Mouse (Mus musculus) midbrain, embryonic 16.5 days (tissue): Measurements from ENCODE around the gene Wdr95. TPM values are rescaled to one million over a fixed set of nuclear protein-coding genes. Genes with fewer than 3 reads are reported as not detected.

Experiments
- ATAC-seq: fragments of 200-750 bp; cut with Nextera tagmentation; 2 replicates; pipeline ENCODE4 v1.8.0; 2017; ENCODE audit warnings: moderate TSS enrichment
- H3K27ac ChIP-seq: fragments of 300-500 bp; sonication (generic); 2 replicates; pipeline ENCODE4 v1.5.1; 2014; ENCODE audit warnings: mild to moderate bottlenecking, low read length, mixed read lengths
- H3K27me3 ChIP-seq: fragments of 300-500 bp; sonication (generic); 2 replicates; pipeline ENCODE4 v1.6.1; 2014; ENCODE audit warnings: low read depth, low read length, mixed read lengths; ENCODE audit not compliant: control insufficient read depth, insufficient read depth
- H3K36me3 ChIP-seq: fragments of 300-500 bp; sonication (generic); 2 replicates; pipeline ENCODE4 v1.6.1; 2014; ENCODE audit warnings: mild to moderate bottlenecking, low read length, moderate library complexity, mixed read lengths; ENCODE audit not compliant: control insufficient read depth, insufficient read depth
- H3K4me1 ChIP-seq: fragments of 300-500 bp; sonication (generic); 2 replicates; pipeline ENCODE4 v1.6.1; 2014; ENCODE audit warnings: mild to moderate bottlenecking, low read length, mixed read lengths; ENCODE audit not compliant: control insufficient read depth, insufficient read depth
- H3K4me2 ChIP-seq: fragments of 300-500 bp; sonication (generic); 2 replicates; pipeline ENCODE4 v1.6.1; 2014; ENCODE audit warnings: mild to moderate bottlenecking, low read length, mixed read lengths
- H3K4me3 ChIP-seq: fragments of 300-500 bp; sonication (generic); 2 replicates; pipeline ENCODE4 v1.5.1; 2014; ENCODE audit warnings: low read depth, mild to moderate bottlenecking, low read length, moderate library complexity, mixed read lengths
- H3K9ac ChIP-seq: fragments of 300-500 bp; sonication (generic); 2 replicates; pipeline ENCODE4 v1.6.1; 2014; ENCODE audit warnings: low read depth, low read length, mixed read lengths
- H3K9me3 ChIP-seq: fragments of 300-500 bp; sonication (generic); replicated peaks from 2 replicates; pipeline ENCODE4 v1.6.1; 2014; ENCODE audit warnings: mild to moderate bottlenecking, low read length, mixed read lengths; ENCODE audit not compliant: control insufficient read depth, poor library complexity, severe bottlenecking
- whole genome bisulfite sequencing: fragments of 180-500 bp; shearing (Covaris S2); extraction: QIAGEN DNeasy Blood & Tissue Kit; methylation state at CpG from one replicate; pipeline ENCODE4 v1.1.7; 2014; 5-methylcytosine and 5-hydroxymethylcytosine counted together
- polyA plus RNA-seq: library from polyadenylated mRNA; unstranded; fragments of >200 nt; fragmentation: Nextera tagmentation; extraction: Ambion mirVana; gene quantifications from 2 replicates; pipeline ENCODE4 v1.2.1, GENCODE M21; 2015

Wdr95 gene
- polyA plus RNA-seq, 1 experiment from 2014 or later, result 0.33 TPM

DNA sequence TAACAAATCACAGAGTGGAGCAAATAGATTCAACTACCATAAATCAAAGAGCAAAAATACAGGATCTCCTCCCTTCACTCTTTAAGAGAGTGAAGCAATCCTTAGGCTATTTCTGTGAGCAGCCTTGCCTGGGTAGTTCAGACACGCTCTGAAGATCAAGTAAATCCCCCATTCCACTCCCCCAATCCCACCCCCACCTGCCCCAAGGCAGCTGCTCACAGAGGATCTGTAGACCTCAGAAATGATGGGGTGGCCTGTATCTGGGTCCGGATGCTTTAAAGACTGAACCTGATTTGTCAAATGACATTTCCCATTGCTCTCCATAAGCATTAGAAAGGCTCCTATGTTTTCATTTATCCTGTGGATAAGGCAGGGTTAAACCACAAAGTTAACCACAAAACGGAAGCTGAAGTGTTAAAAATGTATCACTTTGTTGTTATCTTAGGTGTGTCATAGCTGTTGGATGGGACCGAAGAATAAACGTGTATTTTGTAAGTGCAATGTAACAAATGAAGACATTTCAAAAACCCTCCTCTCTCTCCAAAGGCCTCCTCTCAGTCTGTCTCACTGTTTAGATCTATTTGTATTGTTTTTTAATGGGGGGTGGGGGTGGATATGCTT, 54.3 kb downstream of the Wdr95 start:
- WGBS, result 58% methylated on average over 5 of the region's 5 CpGs
- ATAC-seq, result no peak

DNA sequence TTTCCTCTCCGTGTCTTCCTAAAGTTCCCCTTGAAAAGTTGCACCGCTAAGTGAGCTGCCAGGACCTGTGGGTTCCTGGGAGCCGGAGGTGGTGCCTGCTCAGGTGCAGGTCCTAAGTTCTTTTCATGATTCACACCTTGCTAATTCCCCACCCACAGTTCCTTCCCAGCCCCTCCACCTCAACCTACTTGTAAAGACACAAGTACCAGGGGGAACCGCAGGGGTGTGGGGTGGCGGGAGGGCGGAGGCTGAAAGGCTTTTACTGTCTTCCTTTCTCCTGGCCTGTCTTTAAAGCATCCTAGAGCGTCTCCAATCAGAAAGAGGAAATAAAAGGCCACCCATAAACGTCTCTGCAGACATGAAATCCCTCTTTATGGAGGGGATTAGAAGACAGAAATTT, 55.0 kb downstream of the Wdr95 start:
- Histone ChIP-seq H3K9me3 (no peaks in the 10 kb centered on the region), H3K27ac (peak overlapping the region; percentile 23; the same call in 1 of the 2 replicates), H3K4me2 (no peak overlapping the region)

More for the DNA sequence above, 54.3 kb downstream of the Wdr95 start:
- H3K36me3 ChIP-seq, result no peaks in the 10 kb centered on the region
- no peak overlapping the region for H3K4me3 ChIP-seq
- H3K9ac ChIP-seq, result no peak overlapping the region
- peaks cover 3% of the 10 kb centered on the region for H3K4me1 ChIP-seq
- H3K9me3 ChIP-seq, result no peaks in the 10 kb centered on the region
- no peak overlapping the region for H3K4me2 ChIP-seq
- H3K27me3 ChIP-seq, result no peaks in the 10 kb centered on the region
- H3K27ac ChIP-seq, result no peak overlapping the region

DNA sequence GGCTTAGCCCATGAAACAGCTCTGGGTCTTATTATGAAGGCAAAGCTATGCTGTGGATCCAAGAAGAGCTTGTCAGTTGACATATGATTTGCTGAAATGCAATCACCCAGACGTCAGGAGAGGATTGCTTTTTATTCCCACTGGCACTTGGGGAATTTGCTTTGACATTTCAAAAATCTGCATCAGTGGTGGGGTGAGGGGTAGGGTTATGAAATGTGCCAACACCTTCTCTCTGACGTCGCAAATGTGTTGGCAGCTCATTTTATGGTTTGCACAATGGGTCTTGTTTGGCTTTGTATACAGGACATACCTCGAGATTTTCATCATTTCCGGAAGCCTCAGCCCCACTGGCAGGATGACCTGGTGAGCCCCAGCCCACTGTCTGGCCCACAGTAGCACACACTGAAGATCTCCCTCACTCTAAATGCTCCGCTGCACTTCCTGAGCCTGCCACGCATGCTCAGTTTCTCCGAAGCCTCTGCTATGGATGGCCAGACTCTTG, 55.7 kb downstream of the Wdr95 start:
- 63% methylated on average over 8 of the region's 8 CpGs for WGBS
- Histone ChIP-seq H3K4me2 (no peak overlapping the region), H3K9ac (no peak overlapping the region), H3K4me1 (peaks cover 2% of the 10 kb centered on the region; the same call in 1 of the 2 replicates), H3K4me3 (no peak overlapping the region), H3K27ac (peak overlapping the region; percentile 33; the same call in 1 of the 2 replicates), H3K27me3 (no peaks in the 10 kb centered on the region), H3K9me3 (no peaks in the 10 kb centered on the region), H3K36me3 (no peaks in the 10 kb centered on the region)
- peak; percentile 47 for ATAC-seq

More for the DNA sequence above, 55.0 kb downstream of the Wdr95 start:
- no peak for ATAC-seq
- Histone ChIP-seq H3K27me3 (no peaks in the 10 kb centered on the region), H3K4me3 (no peak overlapping the region), H3K36me3 (no peaks in the 10 kb centered on the region), H3K9ac (no peak overlapping the region), H3K4me1 (peaks cover 2% of the 10 kb centered on the region; the same call in 1 of the 2 replicates)
- WGBS, result 29% methylated on average over 8 of the region's 8 CpGs

DNA sequence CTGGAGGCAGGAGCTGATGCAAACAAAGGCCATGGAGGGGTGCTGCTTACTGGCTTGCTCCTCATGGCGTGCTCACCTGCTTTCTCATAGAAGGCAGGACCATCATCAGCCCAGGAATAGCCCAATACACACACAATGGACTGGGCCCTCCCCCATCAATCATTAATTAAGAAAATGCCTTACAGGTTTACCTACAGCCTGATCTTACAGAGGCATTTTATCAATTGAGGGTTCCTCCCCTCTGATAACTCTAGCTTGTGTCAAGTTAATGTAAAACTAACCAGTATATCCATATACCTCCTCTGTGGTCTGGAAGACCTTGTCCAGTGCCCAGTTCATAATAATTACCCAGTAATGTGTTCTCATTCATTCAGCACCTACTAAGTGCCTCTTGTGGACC, 56.8 kb downstream of the Wdr95 start:
- H3K36me3 ChIP-seq, result no peaks in the 10 kb centered on the region
- H3K9ac ChIP-seq, result no peak overlapping the region
- WGBS, result 86% methylated on average over 1 of the region's 1 CpGs
- no peak overlapping the region for H3K27ac ChIP-seq
- no peaks in the 10 kb centered on the region for H3K9me3 ChIP-seq
- H3K27me3 ChIP-seq, result no peaks in the 10 kb centered on the region
- no peak overlapping the region for H3K4me3 ChIP-seq
- no peak for ATAC-seq
- peaks cover 2% of the 10 kb centered on the region; the same call in 1 of the 2 replicates for H3K4me1 ChIP-seq
- H3K4me2 ChIP-seq, result no peak overlapping the region

DNA sequence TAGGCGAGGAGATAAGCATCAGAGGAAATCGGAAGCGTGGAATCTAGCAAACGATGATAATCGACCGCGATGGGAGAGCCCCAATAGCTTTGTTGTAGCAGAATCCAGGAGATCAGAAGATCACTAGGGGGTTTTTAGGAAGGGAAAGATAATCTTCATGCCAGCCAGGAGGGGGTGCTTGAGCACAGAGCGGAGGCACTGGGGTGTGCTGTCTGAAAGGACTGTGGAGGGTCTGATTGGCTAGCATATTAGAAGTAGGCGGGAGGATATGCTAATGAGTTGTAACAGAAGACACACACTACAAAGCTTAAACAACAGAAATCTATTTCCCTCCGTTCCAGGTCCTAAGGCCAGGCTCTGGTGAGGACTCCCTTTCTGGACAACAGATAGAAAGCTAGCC, 57.4 kb downstream of the Wdr95 start:
- no peak overlapping the region for H3K9ac ChIP-seq
- no peak overlapping the region for H3K27ac ChIP-seq
- no peak overlapping the region for H3K4me3 ChIP-seq
- H3K9me3 ChIP-seq, result no peaks in the 10 kb centered on the region
- H3K4me1 ChIP-seq, result peaks cover 2% of the 10 kb centered on the region; the same call in 1 of the 2 replicates
- no peaks in the 10 kb centered on the region for H3K27me3 ChIP-seq
- H3K36me3 ChIP-seq, result no peaks in the 10 kb centered on the region
- no peak for ATAC-seq
- 40% methylated on average over 10 of the region's 10 CpGs for WGBS
- H3K4me2 ChIP-seq, result no peak overlapping the region

DNA sequence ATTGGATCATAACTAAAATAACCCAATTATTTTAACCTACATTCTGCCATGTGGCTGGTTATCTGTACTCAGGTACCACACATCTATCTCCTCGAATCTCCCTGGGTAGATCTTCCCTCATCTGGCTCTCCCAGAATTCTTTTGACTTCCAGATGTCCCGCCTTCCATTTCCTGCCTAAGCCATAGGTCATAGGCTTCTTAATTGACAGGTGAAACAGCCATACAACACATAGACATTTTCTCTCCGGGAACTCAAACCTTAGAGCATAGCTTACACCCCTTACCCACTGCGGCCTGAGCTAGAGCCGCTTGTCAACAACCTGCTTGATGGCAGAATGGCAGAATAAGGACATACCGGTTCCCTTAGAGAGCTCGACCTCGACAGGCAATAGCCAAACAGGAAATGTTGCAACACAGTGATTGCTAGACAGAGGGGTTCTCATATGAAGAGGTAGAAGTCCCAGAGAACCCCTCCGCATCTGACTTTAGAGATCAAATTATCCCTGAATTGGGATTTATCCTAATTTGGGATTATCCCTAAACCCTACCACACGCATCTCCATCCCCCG, 58.9 kb downstream of the Wdr95 start:
- no peaks in the 10 kb centered on the region for H3K36me3 ChIP-seq
- H3K27me3 ChIP-seq, result no peaks in the 10 kb centered on the region
- H3K4me2 ChIP-seq, result no peak overlapping the region
- no peak overlapping the region for H3K9ac ChIP-seq
- H3K4me3 ChIP-seq, result no peak overlapping the region
- WGBS, result 87% methylated on average over 11 of the region's 11 CpGs
- no peaks in the 10 kb centered on the region for H3K9me3 ChIP-seq
- no peak for ATAC-seq
- no peak overlapping the region for H3K27ac ChIP-seq
- H3K4me1 ChIP-seq, result peaks cover 2% of the 10 kb centered on the region; the same call in 1 of the 2 replicates

DNA sequence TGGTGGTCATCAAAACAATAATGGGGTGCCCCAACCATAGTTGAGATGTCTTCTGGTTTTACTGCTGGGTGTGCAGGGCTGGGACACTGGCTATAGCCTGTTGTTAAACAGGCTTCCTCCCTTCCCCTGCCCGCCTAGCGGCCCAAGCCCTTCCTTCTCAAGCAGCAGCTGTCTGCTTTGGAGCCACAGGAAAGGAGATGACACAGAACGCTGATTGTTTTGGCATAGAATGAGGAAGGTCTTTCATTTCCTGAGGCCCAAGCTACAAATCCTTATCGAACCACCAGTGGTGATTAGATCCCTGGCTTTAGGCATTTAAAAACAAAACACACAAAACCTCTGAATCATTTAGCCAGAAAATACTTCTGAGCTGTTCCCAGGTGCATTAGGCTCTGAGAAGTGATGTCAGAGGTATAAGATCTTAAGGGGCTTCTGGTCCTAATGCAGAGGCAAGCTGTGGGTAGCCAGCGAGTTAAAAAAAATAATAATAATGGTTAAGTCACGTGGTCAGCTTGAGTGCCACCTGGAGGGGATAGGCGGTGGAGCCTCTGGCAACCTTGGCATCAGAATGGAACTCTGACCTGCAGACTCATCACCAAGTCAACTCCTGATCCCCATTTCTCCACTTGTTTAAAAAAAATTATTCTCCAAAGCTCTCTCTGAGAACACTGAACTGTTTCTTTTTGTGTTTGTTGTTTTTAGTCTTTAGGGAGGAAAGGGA, 60.5 kb downstream of the Wdr95 start:
- H3K4me1 ChIP-seq, result no peaks in the 10 kb centered on the region; the same call in 1 of the 2 replicates
- H3K36me3 ChIP-seq, result no peaks in the 10 kb centered on the region
- H3K9ac ChIP-seq, result no peak overlapping the region
- H3K27me3 ChIP-seq, result no peaks in the 10 kb centered on the region
- ATAC-seq, result no peak
- H3K9me3 ChIP-seq, result no peaks in the 10 kb centered on the region
- no peak overlapping the region for H3K4me2 ChIP-seq
- H3K27ac ChIP-seq, result peak overlapping the region; percentile 12; the same call in 1 of the 2 replicates
- WGBS, result 58% methylated on average over 7 of the region's 7 CpGs
- no peak overlapping the region for H3K4me3 ChIP-seq

DNA sequence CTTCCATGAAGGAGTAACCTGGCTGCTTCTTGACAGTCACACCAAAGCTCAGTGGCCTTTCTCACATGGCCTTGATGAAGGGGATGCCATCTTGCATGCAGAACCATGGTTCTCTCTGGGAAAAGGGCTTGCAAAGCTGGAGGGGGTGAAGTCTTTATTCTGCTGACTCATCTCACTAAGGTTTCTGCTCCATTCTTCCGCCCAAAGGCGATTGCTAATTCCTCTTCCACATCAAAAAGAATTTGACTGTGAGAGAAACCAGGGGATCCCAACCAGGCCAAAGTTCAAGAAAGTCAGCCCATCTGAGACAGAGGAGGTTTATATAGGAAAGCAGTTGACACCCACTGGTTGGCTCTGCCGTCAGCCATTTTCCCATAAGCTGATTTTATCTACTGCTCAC, 61.5 kb downstream of the Wdr95 start:
- Histone ChIP-seq H3K4me3 (no peak overlapping the region), H3K27me3 (no peaks in the 10 kb centered on the region), H3K27ac (0 out of 2 replicates have a peak overlapping the region, but pooled peaks have one; percentile 7), H3K9me3 (no peaks in the 10 kb centered on the region), H3K4me2 (no peak overlapping the region), H3K36me3 (no peaks in the 10 kb centered on the region), H3K9ac (no peak overlapping the region), H3K4me1 (no peaks in the 10 kb centered on the region)
- 53% methylated on average over 3 of the region's 3 CpGs for WGBS
- no peak for ATAC-seq

DNA sequence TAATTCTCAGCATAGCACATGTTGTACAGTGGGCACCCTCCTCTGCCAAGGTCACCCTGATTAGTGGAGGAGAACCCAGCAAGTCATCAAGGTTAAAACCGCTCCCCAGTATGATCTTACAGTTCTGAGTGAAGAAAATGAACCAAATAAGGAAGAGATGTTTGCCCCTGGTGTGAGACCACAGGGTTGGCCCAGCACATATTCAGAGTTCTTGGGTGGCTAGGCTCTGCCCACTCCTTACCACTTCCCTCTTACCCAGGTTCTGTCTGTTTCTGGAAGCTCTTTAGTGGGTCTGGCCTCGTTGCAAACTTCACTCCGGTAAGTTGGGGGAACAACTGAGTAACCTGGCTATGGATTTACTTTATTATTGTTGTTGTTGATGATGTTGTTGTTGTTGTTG, 65.7 kb downstream of the Wdr95 start:
- no peaks in the 10 kb centered on the region for H3K9me3 ChIP-seq
- no peaks in the 10 kb centered on the region for H3K27me3 ChIP-seq
- H3K36me3 ChIP-seq, result no peaks in the 10 kb centered on the region
- H3K27ac ChIP-seq, result no peak overlapping the region
- ATAC-seq, result no peak
- no peak overlapping the region for H3K4me2 ChIP-seq
- no peak overlapping the region for H3K4me3 ChIP-seq
- WGBS, result 95% methylated on average over 3 of the region's 3 CpGs
- no peaks in the 10 kb centered on the region for H3K4me1 ChIP-seq
- no peak overlapping the region for H3K9ac ChIP-seq
